Mouse (Mus musculus) liver, adult 2 months (tissue): ENCODE data around the gene Il2ra. TPM values are rescaled to one million over a fixed set of nuclear protein-coding genes. Genes with fewer than 3 reads are reported as not detected.

ENCODE experiments used
- DNase-seq: peaks from one replicate; pipeline ENCODE4 v3.0.0-alpha.2; 2011; ENCODE audit warnings: low read depth, low spot score; ENCODE audit errors: extremely low read depth
- H3K27ac ChIP-seq: fragments of 200-500 bp; replicated peaks from 2 replicates; pipeline ENCODE4 v1.5.1; 2012; ENCODE audit warnings: low read depth, mild to moderate bottlenecking, control low read depth, inconsistent platforms, low read length; ENCODE audit not compliant: insufficient read depth
- H3K27me3 ChIP-seq: fragments of 200-500 bp; 2 replicates; pipeline ENCODE4 v1.6.1; 2012; ENCODE audit warnings: mild to moderate bottlenecking, moderate library complexity, low read length, inconsistent platforms; ENCODE audit not compliant: control insufficient read depth, insufficient read depth
- H3K36me3 ChIP-seq: fragments of 200-500 bp; 2 replicates; pipeline ENCODE4 v1.6.1; 2012; ENCODE audit warnings: low read length, inconsistent platforms; ENCODE audit not compliant: control insufficient read depth, insufficient read depth
- H3K4me1 ChIP-seq: fragments of 200-500 bp; 2 replicates; pipeline ENCODE4 v1.6.1; 2011; ENCODE audit warnings: low read length; ENCODE audit not compliant: control insufficient read depth, insufficient read depth
- H3K4me3 ChIP-seq: fragments of 200-500 bp; 2 replicates; pipeline ENCODE4 v1.5.1; 2011; ENCODE audit warnings: low read depth, mild to moderate bottlenecking, control low read depth, low read length, moderate library complexity; ENCODE audit not compliant: insufficient read depth
- H3K79me2 ChIP-seq: fragments of 200-500 bp; 2 replicates; pipeline ENCODE4 v1.6.1; 2012; ENCODE audit warnings: inconsistent platforms, mild to moderate bottlenecking, low read length, moderate library complexity; ENCODE audit not compliant: control insufficient read depth, insufficient read depth
- H3K9ac ChIP-seq: fragments of 200-500 bp; 2 replicates; pipeline ENCODE4 v1.6.1; 2012; ENCODE audit warnings: low read depth, mild to moderate bottlenecking, control low read depth, inconsistent platforms, low read length
- CTCF ChIP-seq: fragments of 200-500 bp; IDR thresholded peaks from 2 replicates; pipeline ENCODE4 v1.5.1; 2011; ENCODE audit warnings: low read depth, low read length, control low read depth
- POLR2A ChIP-seq: fragments of 200-500 bp; IDR thresholded peaks from 2 replicates; pipeline ENCODE4 v1.6.1; 2011; ENCODE audit warnings: low read length, control low read depth; ENCODE audit not compliant: insufficient read depth; ENCODE audit errors: extremely low read depth
- WGBS: fragments of 180-500 bp; shearing (Covaris S2); methylation state at CpG from one replicate; pipeline ENCODE4 v1.1.7; 2018; 5-methylcytosine and 5-hydroxymethylcytosine counted together
- polyA plus RNA-seq: library from polyadenylated mRNA; depleted of rRNA; stranded (reverse); fragments of >200 nt; gene quantifications from 2 replicates; pipeline ENCODE4 v1.2.3, GENCODE M21; 2012
- total RNA-seq: library from RNA; depleted of rRNA; stranded (reverse); fragments of >200 nt; gene quantifications from 2 replicates; pipeline ENCODE4 v1.2.3, GENCODE M21; 2014

Gene Il2ra
- total and polyA plus RNA-seq, 2 experiments: 0.04 to 0.09 TPM

DNA sequence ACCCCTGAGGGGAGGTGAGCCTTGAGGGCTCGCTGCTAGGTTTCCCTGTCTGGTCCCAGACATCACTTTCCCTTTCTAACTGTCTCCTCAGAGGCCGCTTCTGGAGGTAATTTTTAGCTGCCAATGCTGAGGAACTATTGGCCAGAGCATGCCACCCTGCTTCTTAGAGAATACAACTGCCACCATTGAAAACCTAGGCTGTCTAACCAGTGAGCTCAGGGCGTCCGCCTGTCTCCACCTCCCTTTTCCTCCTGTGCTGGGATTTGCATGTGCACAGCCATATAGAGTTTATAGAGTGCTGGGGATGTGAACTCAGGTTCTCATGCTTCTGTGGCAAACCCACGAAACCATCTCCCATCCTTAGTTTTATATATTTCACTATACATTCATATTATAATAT, 11.2 kb downstream of the Il2ra start:
- DNase-seq: no peak
- no peaks in the 10 kb centered on the region for H3K4me1 ChIP-seq
- H3K27ac ChIP-seq: no peak overlapping the region
- H3K36me3 ChIP-seq: no peaks in the 10 kb centered on the region
- no peak for TF ChIP-seq POLR2A
- TF ChIP-seq CTCF: no peak
- WGBS: 86% methylated on average over 5 of the region's 5 CpGs
- no peak overlapping the region for H3K4me3 ChIP-seq
- H3K27me3 ChIP-seq: no peaks in the 10 kb centered on the region
- H3K9ac ChIP-seq: no peak overlapping the region
- no peaks in the 10 kb centered on the region for H3K79me2 ChIP-seq

GRCm38 (mm10) chr2:11654990-11655931, 12.7 kb downstream of the Il2ra start:
- TF ChIP-seq CTCF: no peak
- no peak for TF ChIP-seq POLR2A
- H3K27me3 ChIP-seq: no peaks in the 10 kb centered on the region
- WGBS: 69% methylated on average over 9 of the region's 9 CpGs
- no peaks in the 10 kb centered on the region for H3K4me1 ChIP-seq
- H3K36me3 ChIP-seq: no peaks in the 10 kb centered on the region
- no peaks in the 10 kb centered on the region for H3K79me2 ChIP-seq
- DNase-seq: no peak
- H3K9ac ChIP-seq: no peak overlapping the region
- H3K4me3 ChIP-seq: no peak overlapping the region
- H3K27ac ChIP-seq: no peak overlapping the region

DNA sequence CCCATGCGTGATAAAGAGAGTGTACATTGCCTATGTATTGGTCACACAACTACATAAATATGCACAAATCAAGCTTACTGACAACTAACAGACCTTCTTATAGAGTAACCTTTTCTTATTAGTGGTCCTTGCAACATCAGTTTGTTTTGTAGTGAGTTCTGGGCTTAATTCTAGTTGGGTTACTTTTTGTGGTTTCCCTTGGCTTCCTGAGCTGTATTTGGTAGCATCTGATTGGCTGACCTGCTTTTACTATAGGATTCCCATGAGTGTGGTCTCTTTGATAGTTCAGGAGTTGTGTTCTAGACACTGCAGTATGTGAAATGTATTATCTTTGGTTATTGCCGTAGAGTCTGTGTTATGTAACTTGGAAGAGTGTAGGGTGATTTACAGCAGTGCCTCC, 15.0 kb downstream of the Il2ra start:
- TF ChIP-seq CTCF: no peak
- no peak for TF ChIP-seq POLR2A
- DNase-seq: no peak
- Histone ChIP-seq H3K79me2 (no peaks in the 10 kb centered on the region), H3K27me3 (no peaks in the 10 kb centered on the region), H3K27ac (no peak overlapping the region), H3K36me3 (no peaks in the 10 kb centered on the region), H3K9ac (no peak overlapping the region), H3K4me3 (no peak overlapping the region), H3K4me1 (no peaks in the 10 kb centered on the region)
- WGBS: 86% methylated on average over 2 of the region's 2 CpGs

DNA sequence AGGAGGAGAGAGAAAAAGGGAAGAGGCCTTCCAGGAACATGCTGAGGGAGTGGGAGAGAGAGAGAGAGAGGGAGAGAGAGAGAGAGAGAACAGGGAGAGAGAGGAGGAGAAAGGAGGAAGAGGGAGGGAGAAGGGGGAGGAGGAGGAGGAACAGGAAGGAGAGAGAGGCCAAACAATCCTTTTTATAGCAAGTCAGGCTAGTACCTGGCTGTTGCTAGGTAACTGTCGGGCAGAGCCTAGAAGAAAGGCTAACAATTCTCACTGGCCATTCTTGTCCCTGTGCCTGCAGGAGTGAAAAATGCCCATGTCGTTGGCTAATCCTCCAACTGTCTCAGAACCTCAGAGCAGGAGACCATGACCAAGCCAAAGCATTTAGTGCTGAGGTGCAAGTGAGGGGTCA, 16.7 kb downstream of the Il2ra start:
- no peaks in the 10 kb centered on the region for H3K4me1 ChIP-seq
- H3K4me3 ChIP-seq: no peak overlapping the region
- H3K27me3 ChIP-seq: no peaks in the 10 kb centered on the region
- TF ChIP-seq CTCF (no peak), POLR2A (no peak)
- no peak for DNase-seq
- 38% methylated on average over 2 of the region's 2 CpGs for WGBS
- no peak overlapping the region for H3K27ac ChIP-seq
- no peaks in the 10 kb centered on the region for H3K36me3 ChIP-seq
- no peaks in the 10 kb centered on the region for H3K79me2 ChIP-seq
- no peak overlapping the region for H3K9ac ChIP-seq

DNA sequence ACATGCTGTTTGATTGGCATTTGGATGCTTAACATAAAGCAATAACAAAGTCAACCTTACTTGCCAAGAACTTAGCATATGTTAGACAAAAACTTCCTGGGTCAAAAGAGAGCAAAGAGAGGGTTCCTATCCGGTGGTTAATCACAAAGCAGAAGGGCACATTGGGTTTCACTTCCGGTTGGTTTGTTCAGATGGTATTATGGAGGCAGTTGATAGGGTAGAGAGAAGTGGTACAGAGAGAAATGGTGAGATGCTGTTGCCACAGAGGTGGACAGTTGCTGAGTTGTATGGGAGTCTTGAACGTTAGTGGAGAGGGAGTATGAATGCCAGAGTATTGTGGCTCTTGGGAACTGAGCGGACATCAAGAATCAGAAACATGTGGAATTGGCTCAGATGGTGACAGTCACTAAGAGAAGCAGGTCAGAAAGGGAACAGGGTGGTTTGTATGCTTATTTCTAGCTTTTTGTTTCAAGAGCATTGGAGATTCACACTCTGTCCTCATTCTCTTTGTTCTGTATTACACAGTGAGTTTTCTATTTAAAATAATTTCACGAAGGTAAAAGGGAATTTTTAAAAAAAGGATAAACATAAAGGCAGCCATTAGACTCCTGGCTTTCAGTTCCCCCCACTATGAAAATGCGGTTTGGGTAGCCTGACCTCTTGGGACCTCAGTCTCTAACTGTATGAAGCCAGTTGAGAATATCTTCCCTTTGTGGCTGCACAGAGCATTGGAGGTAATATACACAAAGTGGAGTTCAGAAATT, 19.7 kb downstream of the Il2ra start:
- H3K4me3 ChIP-seq: no peak overlapping the region
- H3K36me3 ChIP-seq: no peaks in the 10 kb centered on the region
- H3K27me3 ChIP-seq: no peaks in the 10 kb centered on the region
- no peak for DNase-seq
- H3K79me2 ChIP-seq: no peaks in the 10 kb centered on the region
- 81% methylated on average over 6 of the region's 6 CpGs for WGBS
- no peak overlapping the region for H3K27ac ChIP-seq
- TF ChIP-seq POLR2A: no peak
- no peak for TF ChIP-seq CTCF
- no peaks in the 10 kb centered on the region for H3K4me1 ChIP-seq
- no peak overlapping the region for H3K9ac ChIP-seq

- TF ChIP-seq CTCF (no peak), POLR2A (no peak)
- H3K27ac ChIP-seq: no peak overlapping the region
- H3K79me2 ChIP-seq: no peaks in the 10 kb centered on the region
- H3K4me1 ChIP-seq: no peaks in the 10 kb centered on the region
- H3K27me3 ChIP-seq: no peaks in the 10 kb centered on the region
- H3K36me3 ChIP-seq: no peaks in the 10 kb centered on the region
- no peak overlapping the region for H3K4me3 ChIP-seq
- no peak overlapping the region for H3K9ac ChIP-seq
- 100% methylated on average over 1 of the region's 1 CpGs for WGBS
- no peak for DNase-seq
Observed at GRCm38 (mm10) chr2:11662907-11663230, 20.3 kb downstream of the Il2ra start.
